Mouse (Mus musculus): Measurements from ENCODE around the gene Esyt1.

DNA sequence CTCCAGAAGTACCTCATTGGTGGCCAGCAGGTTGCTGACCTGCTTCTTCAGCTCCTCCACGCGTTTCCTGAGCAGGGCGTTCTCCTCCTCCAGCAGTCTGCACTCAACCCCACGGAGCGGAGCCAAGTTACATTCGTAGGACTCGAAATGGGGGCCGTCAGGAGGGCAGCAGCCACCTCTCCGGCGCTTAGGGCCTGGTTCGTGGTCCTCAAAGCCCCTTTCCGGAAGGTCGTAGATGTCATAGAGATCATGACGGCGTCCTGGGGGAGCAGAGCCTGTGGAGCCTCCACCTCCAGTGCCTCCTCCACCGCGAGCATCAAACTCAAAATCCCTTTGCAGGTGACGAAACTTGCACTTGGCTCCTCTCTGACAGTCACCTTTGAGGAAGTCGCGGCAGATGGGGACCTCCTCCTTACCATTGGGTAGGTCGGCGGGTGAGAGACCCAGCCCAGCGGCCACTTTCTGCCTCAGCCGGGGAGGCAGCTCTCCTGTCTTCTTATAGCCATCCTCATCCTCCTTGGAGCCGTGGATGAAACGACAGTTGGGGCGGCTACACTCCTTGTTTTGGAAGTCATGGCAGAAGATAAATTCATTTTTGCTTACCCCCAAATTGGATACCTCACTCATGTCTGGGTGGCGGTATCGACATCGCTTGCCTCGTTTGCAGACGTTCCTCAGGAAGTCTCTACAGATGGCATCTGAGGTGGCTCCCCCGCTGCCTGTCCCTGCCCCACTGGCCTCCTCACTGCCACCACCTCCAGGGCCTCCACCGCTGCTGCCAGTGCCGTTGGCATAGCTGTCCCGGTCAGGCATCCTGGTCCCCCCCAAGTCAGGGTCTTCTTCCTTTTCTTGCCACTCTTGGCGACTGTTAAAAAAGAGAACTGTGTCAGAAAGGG is 19.3 kb upstream of the Esyt1 start:
- no peak for TF ChIP-seq CTCF (IDR thresholded peaks at IDR 0.05; ENCODE audit: low read depth, low read length)
- TF ChIP-seq POLR2A (IDR thresholded peaks at IDR 0.05; ENCODE audit: extremely low read depth, insufficient read depth, low read length) = no peak
